Mouse (Mus musculus) layer of hippocampus, adult 2 months (tissue): Measurements from ENCODE around the gene Olfr572. TPM values are rescaled to one million over a fixed set of nuclear protein-coding genes. Genes with fewer than 3 reads are reported as not detected.

Experiments
- DNase-seq, 2 experiments: peaks; one replicate each; pipeline ENCODE4 v3.0.0; 2022; ENCODE audit warnings: low spot score in 2 of 2
- H3K27ac ChIP-seq: fragments of 200-600 bp; 2 replicates; pipeline ENCODE4 v1.8.1; 2022
- H3K4me3 ChIP-seq: fragments of 200-600 bp; 2 replicates; pipeline ENCODE4 v1.8.1; 2022; ENCODE audit warnings: mild to moderate bottlenecking
- CTCF ChIP-seq: fragments of 200-600 bp; conservative IDR thresholded peaks from 2 replicates; pipeline ENCODE4 v1.8.1; 2022; ENCODE audit warnings: antibody characterized with exemption, mild to moderate bottlenecking, moderate library complexity
- long read RNA-seq, 2 experiments: library from polyadenylated mRNA; stranded (forward); transcript quantifications; one replicate each; pipeline ENCODE4 v2.0.0; 2021; ENCODE audit warnings: borderline mapping rate in 2 of 2
- total RNA-seq, 2 experiments: library from RNA; stranded (reverse); gene quantifications; 2 replicates each; pipeline ENCODE4 v1.2.3; 2021

The Olfr572 gene
- not detected for total RNA-seq
- long read RNA-seq, experiment 1 = 0 reads
- long read RNA-seq, experiment 2 = 0 reads

DNA sequence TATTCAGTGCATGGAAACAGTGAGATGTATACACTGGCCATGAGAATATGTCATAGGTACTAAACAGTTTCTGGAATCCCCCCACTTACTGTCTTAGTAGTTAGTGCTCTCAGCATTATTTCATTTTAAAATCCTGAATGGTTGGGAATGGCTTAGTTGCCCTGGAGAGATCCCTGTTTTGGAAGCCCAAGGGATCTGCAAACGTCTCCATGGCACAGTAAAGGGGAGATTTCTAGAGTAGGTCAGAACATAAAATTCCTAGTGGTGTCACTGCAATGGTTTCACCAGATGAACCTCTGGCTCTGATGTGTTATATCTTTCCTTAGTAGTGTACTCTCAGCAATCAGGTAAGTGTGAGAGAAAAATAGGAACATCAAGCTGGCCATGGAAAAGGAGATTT lies at the start of gene Olfr572:
Gene Olfr572 (plus strand): TSS at position 301 of the 400 bp plus-strand sequence.
- no peak within 1 kb of the TSS for H3K27ac ChIP-seq
- TF ChIP-seq CTCF = no peak
- DNase-seq = no peak
- no peak within 1 kb of the TSS for H3K4me3 ChIP-seq

DNA sequence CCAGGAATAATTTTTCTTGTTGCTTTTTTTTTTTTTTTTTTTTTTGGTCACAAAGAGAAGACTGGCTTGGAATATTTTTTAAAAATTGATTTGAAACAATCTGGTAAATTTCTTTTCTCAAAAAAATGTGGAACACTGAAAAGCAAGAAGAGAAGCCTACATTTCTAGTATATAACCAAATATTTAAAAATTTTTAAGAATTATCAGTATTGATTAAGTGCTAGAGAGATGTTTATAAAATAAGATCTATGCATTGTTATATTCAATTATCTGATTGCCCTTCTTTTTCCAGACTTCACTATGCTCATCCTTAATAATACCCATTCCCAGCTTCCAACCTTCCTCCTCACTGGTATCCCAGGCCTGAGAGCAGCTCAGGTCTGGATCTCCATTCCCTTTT lies 47.4 kb upstream of the Olfr572 start, which contains the start of gene Olfr568:
Gene Olfr568 (plus strand): TSS at position 301 of the 400 bp plus-strand sequence.
- Histone ChIP-seq H3K27ac (no peak within 1 kb of the TSS), H3K4me3 (no peak within 1 kb of the TSS)
- no peak for DNase-seq
- TF ChIP-seq CTCF = no peak

DNA sequence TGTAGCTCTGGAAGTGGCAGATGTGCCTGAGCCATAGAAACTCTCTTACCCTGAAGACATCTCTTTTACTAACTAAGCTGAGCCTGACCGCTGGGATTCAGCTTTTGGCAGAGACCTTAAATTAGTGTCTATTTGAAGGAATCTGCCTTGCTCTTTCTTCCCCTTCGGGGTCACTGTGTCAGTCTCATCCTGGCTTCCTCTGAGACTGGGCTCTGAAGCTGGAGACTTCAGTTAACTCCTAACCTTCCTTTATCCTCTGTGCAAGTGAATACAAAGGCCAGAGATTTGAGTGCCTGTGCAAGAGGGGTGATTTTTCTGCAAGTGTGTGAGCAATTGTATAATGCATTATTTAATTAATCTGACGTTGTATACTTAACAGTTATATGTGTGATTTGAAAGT lies 33.4 kb upstream of the Olfr572 start, which contains the start of gene Olfr569:
Gene Olfr569 (minus strand): TSS at position 101 of the 400 bp plus-strand sequence.
- no peak within 1 kb of the TSS for H3K27ac ChIP-seq

GRCm38 (mm10) chr7:102915261-102915660 lies 8.9 kb upstream of the Olfr572 start:
- no peak for TF ChIP-seq CTCF
- H3K4me3 ChIP-seq = no peak overlapping the region
- no peak for DNase-seq
- H3K27ac ChIP-seq = no peak overlapping the region

More for the DNA sequence above, 33.4 kb upstream of the Olfr572 start, which contains the start of gene Olfr569:
- no peak for TF ChIP-seq CTCF
- no peak within 1 kb of the TSS for H3K4me3 ChIP-seq
- DNase-seq = no peak

GRCm38 (mm10) chr7:102916405-102916804 lies 7.8 kb upstream of the Olfr572 start:
- no peak for TF ChIP-seq CTCF
- no peak overlapping the region for H3K4me3 ChIP-seq
- H3K27ac ChIP-seq = no peak overlapping the region

GRCm38 (mm10) chr7:102917032-102917875 lies 7.0 kb upstream of the Olfr572 start, which contains the start of gene Olfr571:
Olfr571 (minus strand) TSS chr7:102917536.
- TF ChIP-seq CTCF = no peak
- Histone ChIP-seq H3K27ac (no peak within 1 kb of the TSS), H3K4me3 (no peak within 1 kb of the TSS)
- no peak for DNase-seq

More at GRCm38 (mm10) chr7:102916405-102916804, 7.8 kb upstream of the Olfr572 start:
- no peak for DNase-seq

GRCm38 (mm10) chr7:102919632-102920031 lies 4.6 kb upstream of the Olfr572 start:
- no peak overlapping the region for H3K27ac ChIP-seq
- peak; percentile 6 to 46 for DNase-seq
- H3K4me3 ChIP-seq = no peak overlapping the region
- TF ChIP-seq CTCF = peak; percentile 78

- no peak overlapping the region for H3K4me3 ChIP-seq
- no peak overlapping the region for H3K27ac ChIP-seq
- DNase-seq = no peak
- no peak for TF ChIP-seq CTCF
These were observed 2.9 kb downstream of the Olfr572 start for GRCm38 (mm10) chr7:102927105-102927504.

GRCm38 (mm10) chr7:102942475-102942874 lies 18.3 kb downstream of the Olfr572 start, which contains the start of gene Olfr573-ps1:
Olfr573-ps1 (minus strand) TSS chr7:102942575.
- no peak within 1 kb of the TSS for H3K4me3 ChIP-seq
- DNase-seq = no peak
- TF ChIP-seq CTCF = no peak

DNA sequence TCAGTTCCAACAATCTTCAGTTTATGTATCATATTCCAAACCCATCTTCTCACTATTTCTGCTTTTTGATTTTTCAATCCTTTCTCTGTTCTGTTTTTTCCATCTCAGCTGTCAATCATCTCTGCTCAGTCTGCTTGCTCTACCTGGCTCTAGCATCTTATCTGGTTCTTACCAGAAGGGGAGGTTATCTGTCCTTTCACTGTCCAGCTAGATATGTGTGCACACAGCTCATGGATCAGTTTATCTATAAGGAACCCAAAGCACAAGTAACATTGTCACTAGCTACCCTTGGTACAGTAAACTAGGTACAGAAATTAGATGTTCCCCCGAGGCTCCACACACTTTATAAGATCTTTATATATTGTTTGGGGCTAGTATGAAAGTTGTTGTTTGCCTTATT lies 19.2 kb downstream of the Olfr572 start:
- TF ChIP-seq CTCF = no peak
- H3K4me3 ChIP-seq = no peak overlapping the region
- no peak for DNase-seq

More at GRCm38 (mm10) chr7:102942475-102942874, 18.3 kb downstream of the Olfr572 start, which contains the start of gene Olfr573-ps1:
- H3K27ac ChIP-seq = no peak within 1 kb of the TSS

GRCm38 (mm10) chr7:102948167-102948566 lies 24.0 kb downstream of the Olfr572 start, which contains the start of gene Olfr574:
Olfr574 (plus strand) TSS chr7:102948467.
- TF ChIP-seq CTCF = no peak
- Histone ChIP-seq H3K4me3 (no peak within 1 kb of the TSS), H3K27ac (no peak within 1 kb of the TSS)
- no peak for DNase-seq

More for the DNA sequence above, 19.2 kb downstream of the Olfr572 start:
- no peak overlapping the region for H3K27ac ChIP-seq

DNA sequence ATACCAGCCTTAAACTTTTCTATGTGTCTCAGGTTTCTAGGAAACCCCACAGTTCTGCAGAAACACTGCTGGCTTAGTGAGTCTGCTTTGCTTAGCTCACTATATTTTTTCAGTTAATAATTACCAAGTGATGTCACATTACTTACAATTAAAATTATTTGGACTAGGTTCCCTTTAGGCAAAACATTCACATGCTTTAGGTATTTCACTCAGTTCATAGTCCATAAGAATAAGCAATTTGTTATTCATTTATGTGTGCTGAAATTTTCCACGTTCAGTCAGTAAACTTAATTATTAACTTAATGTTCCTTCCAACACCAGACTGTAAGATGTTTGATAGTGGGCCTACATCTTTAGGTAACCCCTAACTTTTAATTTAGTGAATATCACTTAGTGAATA lies 26.5 kb downstream of the Olfr572 start:
- Histone ChIP-seq H3K4me3 (no peak overlapping the region), H3K27ac (no peak overlapping the region)
- DNase-seq = no peak
- no peak for TF ChIP-seq CTCF

DNA sequence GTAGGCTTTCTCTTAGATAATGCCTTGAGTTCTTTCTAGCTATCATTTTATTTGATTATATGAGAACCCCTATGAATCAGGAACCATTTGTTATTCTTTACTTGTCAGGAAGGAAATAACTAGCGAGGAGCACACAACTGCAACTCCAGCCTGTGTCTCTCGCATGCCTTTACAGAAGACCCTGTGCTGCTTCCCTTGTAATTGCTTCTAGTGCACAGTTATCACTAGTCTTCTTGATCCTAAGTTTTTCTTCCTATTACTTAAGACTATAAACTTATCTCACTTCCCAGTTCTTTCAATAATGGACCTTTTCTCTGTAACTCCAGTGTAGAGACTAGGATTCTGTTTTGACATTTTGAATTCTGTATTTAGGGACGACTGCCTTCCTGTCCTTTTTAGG lies 33.9 kb downstream of the Olfr572 start:
- H3K4me3 ChIP-seq = no peak overlapping the region
- DNase-seq = no peak
- TF ChIP-seq CTCF = no peak
- H3K27ac ChIP-seq = no peak overlapping the region

DNA sequence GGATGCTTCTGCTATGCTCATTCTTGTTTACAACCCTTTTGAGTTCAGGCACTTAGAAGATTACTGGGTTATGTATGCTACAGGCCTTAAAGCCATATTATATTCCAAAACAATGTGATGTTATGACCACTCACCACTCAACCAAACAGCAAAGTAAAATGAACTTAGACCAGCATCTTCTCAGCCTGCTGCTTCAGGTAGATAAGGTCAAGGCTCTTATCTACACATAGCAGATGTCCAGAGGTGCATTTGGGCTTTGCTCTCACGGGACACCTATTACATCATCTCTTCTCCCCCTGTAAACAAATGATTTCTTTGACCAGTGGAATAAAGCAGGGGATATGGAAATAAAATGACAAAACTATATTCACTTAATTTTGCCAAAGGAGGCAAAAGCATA lies 34.4 kb downstream of the Olfr572 start, which contains the start of gene Olfr575:
Gene Olfr575 (minus strand): TSS at position 183 of the 400 bp plus-strand sequence.
- no peak within 1 kb of the TSS for H3K27ac ChIP-seq
- no peak for DNase-seq
- TF ChIP-seq CTCF = no peak
- H3K4me3 ChIP-seq = no peak within 1 kb of the TSS
